Mouse (Mus musculus) thymus, postnatal 25 days (tissue): ENCODE measurements around the gene Draxin.

Experiments
- DNase-seq: peaks from one replicate; pipeline ENCODE4 v3.0.0; 2022

Draxin gene

DNA sequence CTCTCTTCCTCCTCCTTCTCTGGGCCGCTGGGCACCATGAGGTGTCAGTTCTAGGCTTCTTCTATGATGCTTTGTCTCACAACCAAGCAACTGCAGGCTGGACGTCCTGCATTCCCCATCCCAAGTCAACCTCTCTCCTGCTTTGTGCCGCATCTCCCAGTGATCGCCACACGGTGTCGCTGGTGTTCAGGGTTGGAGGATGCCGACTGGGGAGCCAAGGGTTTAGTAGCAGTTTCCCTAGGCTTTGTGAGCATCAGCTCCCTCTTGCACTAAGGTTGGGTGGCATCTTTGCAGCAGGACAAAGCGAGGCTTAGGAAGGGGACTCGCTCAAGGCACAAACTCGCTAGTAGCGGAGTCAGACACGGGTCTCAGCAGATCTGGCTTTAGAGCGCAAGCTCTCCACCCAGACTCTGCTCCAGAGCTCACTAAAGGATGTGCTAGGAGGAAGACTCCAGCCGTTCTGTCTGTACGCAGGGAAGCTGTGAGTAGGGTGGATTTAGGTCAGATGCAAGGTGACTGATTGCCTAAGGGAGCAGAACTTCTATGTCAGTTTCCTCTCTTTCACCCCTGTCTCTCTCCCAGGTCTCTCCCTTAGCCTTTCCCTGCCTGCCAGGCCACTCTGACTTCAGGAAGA lies 15.6 kb downstream of the Draxin start:
- peak; percentile 87 for DNase-seq

DNA sequence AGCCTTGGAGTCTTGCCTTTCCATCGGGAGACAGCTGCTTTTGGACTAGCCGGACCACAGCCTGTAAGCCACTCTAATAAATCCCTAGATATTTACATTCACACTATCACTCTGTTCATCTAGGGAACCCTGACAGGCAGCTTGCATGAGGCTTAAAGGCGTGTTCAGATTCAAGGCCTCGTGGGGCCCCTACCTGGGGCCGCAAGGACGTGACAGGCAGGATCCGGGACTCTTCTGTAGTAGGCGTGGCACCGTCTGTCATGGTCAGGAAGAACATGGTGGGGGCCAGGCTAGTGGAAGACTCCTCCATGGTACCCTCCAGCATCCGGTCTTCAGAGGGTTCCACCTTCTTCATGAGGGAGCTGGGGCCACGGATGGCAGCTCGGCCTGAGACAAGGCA lies 18.0 kb downstream of the Draxin start:
- DNase-seq: no peak

DNA sequence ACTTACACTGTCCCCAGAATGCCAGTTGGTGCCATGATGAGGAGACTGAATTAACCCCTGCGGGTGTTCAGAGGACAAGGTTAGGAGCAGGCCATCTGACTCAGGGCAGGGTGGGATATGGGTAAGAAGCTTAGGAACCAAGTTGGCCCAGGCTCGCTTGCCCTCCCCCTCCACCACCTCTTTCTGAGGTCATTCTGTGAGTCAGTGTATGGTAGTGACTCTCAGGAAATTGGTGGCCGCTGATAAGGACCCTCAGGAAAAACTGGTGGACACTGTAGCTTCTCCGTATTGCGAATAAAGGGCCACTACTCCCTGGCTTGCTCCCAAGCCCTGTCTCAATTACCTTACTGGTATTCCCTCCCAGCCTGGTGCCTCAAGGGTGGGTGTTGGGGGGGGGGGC lies 21.3 kb downstream of the Draxin start:
- DNase-seq: no peak

DNA sequence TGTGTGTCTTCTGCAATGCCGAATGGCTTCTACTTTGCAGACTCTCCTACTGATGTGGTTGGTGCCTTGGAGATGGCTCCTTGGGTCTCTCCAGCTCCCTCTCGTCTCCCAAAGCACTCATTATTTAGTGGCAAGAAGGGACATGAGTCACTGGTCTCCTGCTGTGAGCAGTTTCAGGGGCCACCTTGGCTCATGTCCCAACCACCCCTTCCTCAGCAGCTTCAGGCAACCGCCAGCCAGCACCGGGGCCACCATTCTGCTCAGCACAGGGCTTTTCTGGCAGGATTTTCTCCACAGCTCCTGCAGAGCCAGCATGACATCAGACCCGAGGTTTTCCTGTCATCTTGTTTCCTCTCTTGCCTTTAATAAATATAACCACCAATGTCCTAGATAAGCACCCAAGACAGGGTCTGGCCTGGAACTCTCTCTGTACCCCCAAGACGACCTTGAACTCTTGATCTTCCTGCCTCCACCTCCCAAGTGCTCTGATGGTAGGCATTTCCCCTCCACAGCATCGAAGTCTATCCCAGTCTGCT lies 21.9 kb downstream of the Draxin start:
- no peak for DNase-seq

DNA sequence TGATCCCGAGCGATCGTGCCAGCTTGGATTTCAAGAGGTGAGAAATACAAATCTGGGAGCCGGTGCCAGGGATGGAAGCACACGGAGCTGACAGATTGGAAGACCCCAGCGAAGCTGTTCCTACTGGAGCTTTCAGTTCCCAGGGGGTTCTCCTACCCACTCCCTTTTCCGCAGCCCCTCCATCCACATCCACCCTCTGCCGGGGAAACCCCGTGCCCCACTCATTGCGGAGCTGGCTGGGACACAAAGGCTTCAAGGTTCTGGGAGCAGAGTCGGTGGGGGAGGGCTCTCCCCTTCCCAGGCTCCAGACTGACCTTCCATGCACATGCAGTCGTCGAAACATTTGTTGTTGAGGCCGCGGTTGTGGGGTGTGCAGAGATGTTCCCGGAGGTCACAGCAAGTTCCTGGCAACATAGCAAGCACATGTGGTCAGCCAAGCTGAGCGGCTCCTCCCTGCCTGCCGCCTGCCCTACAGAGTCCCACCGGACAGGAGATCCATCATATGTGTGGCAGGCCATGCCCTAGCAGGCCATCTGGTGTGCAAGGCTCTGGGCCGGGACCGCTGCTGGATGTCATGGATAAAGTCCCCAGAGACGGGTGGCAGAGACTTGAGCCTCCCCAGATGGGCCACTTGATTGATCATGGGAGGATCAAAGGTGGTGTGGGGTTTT lies 22.7 kb downstream of the Draxin start:
- no peak for DNase-seq

DNA sequence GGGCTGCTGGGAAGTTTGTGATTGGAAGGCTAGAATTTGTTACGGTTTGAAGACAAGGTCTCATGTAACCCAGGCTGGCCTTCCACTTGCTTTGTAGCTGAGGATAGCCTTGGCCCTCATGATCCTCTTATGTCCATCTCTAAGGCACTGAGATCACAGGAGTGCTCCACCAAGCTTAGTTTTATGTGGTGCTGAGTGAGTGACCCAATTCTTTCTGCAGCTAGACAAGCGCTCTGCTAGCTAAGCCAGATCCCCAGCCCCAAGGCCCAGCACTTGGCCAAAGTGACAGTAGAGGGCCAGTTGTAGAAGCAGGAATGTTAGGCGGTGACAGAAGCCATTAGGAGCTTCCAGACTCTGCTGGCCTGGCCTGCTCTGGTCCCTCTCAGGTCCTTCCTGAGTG lies 26.4 kb downstream of the Draxin start:
- no peak for DNase-seq

DNA sequence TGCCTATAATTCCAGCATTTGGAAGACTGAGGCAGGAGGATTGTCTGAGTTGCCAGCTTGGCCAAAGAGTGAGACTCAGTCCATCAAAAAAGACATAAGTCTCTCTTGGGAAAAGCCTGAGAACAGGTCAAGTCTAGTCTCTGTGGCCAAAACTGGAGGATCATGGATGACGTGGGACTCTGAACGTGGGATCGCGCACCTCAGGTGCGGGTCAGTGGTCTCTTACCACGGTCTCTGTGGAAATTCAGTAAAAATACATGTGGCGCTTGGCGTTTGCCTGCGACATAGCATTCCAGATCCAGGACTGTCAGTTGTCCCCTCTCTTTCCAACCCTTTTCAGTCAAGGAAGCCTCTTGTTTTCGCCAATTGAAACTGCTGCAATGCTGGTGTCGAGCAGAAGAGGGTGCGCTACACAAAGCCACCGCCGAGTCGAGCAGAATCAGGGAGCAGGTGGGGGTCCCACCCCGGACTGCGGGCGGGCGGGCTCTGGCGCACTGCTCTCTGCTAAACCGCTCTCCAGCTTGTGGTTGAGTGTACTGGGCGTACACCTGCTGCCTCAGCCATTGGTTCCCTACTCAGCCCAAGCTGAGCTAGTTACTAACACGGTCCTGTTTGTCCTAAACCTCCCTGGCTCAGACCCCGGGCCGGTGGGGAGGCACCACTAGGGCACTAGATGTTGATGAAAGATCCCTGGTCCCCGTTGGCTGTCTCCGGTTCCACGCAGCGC lies 28.5 kb downstream of the Draxin start:
- peak; percentile 91 for DNase-seq

DNA sequence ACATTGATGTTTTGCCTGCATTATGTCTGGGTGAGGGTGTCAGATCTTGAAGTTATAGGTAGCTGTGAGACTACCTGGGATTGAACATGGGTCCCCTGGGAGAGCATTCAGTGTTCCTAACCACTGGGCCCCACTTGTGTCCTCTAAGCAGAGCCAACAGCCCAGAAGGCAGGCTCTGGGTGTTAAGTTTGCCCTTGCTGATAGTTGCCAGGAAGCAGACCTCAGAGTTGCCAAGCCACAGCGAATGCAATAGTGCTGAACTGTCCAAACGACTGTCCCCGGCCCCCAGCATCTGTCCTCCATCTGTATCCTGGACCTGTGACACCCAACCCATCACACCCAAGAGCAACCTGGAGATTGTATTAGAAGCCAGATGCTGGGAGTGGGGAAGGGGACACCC lies 31.8 kb downstream of the Draxin start:
- DNase-seq: no peak

DNA sequence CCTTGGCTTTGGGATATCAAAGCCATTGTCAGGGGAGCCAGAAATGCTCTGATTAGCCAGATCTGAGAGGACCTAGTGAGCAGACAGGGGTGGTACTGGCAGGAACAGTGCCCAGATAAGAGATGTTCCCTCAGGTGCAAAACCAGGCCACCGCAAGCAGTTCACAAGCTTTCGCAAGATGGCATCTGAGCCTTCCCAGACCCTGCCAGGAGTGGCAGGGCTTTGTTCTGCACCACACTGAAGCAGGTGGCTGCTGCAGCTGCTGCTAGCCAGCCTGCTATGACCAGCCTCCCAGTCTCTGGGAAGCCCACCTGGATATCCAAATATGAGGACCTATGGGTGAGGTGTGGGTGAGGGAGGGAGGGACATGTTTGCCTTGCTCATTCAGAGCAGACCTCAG lies 32.6 kb downstream of the Draxin start:
- DNase-seq: peak; percentile 78

DNA sequence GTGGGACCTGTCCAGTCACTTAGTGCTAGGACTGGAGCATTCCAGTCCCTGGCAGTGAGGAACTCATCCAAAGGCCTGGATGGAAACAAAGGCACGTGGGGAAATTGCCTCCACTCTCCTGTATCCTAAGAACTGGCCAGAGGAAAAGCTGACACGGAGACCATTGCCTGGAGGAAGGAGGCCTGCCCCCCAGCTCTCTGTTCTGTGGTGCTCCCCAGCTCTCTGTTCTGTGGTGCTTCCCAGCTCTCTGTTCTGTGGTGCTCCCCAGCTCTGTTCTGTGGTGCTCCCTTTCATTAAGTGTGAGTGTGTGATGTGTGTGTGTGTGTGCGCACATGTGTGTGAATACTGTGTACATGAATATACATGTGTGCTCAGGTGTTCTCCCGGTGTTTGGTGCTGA lies 35.4 kb downstream of the Draxin start:
- no peak for DNase-seq

DNA sequence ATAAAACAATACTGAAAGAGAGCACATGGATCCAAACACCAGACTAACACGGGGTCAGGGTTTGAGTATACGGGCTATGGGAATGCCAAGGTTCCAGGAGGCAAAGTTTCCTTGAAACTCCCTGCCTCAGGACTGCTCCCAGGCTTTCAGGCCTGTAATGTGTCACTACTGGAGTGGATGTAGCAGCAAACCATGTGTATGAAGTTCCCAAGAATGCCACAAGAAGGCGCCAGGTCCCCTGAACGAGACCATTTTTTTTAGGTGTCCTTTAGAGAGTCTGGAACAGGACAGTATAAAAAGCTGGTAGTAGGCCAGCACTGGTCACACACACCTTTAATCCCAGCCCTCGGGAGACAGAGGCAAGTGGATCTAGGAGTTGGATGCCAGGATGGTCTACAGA lies 36.3 kb downstream of the Draxin start:
- DNase-seq: no peak

DNA sequence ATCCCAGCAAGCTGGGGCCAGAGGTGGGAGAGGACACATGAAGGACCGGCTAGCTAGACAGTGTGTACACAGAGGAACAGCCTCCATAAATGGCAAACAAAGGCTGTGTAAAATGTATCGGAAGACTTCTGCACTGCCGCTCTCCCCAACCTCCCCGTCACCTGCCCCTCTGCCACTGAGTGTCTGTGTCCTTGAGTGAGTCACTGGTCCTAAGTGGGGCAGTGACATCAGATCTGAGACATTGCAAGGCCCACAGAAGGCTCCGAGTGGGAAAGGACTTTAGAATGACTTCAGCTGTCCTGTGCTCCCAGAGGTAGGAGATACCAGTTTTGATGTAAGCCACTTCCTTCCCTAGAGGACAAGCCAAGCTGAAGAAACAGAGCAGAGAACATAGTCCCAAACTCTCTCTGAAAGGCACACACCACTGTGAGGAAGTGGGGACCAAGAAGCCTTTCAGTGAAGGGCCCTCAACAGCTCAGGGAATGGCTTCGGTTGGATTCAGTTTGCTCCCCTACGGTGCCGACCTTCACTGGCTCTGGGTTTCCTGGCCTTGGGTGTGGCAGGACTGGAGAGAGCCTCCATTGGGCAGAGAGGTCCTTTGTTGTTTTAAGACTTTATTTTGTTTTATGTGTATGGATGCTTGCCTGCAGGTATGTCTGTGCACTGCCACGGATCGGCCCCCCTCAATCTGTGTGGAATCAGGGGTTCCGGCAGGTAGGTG lies 37.8 kb downstream of the Draxin start:
- DNase-seq: no peak

DNA sequence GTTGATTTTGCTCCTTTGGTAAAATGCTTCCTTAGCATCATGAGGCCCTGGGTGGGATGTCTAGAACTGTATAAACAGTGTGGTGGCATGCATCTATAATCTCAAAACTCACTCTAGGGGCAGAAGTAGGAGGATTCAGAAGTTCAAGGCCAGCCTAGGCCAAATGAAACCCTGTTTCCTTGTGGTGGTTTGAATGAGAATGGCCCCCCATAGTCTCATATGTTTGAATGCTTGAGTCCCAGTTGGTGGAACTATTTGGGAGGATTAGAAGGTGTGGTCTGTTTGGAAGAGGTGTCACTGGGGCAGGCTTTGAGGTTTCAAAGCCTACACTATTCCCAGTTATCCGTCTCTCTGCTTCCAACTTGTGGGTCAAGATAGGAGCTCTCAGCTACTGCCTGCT lies 39.3 kb downstream of the Draxin start:
- DNase-seq: no peak

DNA sequence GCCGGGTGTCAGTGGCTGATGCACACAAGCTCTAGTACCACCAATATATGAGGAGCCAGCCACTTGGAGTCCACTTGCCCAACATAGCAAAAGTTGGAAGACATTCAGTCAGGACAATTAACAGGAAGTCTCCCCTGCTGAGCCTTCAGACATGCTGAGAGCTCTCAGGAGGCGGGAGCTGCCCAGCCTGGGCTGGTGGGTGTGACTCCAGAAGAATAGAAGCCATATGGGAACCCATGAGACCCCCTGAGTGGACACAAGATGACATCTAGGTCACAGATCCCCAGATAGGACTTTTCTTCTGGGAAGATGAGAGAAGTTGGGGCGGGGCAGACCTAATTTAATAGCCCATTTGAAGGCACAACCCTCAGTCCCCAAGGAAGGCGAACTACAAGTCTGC lies 41.3 kb downstream of the Draxin start:
- DNase-seq: no peak

DNA sequence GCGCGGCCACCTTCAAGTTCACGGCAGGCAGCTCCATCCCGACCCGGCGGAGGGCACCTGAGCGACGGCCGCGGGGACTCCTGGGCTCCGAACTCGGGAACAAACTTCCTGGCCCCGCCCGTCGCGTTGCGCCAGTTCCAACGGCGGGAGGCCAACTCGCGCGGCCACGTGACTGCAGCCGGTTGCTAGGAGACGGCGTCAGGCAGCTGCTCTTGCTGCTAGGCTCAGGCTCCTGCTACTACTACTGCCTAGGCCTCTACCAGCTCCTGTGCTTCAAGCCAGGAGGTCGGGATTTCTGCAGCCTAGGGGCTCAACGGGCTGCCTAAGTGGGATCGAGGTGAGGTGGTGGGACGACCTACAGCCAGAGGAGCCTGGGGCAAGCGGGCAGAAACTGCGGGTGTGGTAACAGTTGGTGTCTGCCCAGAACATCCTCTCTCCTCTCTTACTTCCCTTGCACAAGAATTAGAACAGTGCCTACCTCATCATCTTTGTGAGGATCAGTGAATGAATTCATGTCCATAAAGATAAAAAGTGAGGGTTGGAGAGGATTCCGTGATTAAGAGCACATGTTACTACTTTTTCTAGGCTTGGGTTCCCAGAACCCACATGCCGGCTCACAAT lies 42.5 kb downstream of the Draxin start, which contains the start of gene Agtrap:
Gene Agtrap (minus strand): TSS at position 125 of the 621 bp plus-strand sequence.
- DNase-seq: peak; percentile 95

DNA sequence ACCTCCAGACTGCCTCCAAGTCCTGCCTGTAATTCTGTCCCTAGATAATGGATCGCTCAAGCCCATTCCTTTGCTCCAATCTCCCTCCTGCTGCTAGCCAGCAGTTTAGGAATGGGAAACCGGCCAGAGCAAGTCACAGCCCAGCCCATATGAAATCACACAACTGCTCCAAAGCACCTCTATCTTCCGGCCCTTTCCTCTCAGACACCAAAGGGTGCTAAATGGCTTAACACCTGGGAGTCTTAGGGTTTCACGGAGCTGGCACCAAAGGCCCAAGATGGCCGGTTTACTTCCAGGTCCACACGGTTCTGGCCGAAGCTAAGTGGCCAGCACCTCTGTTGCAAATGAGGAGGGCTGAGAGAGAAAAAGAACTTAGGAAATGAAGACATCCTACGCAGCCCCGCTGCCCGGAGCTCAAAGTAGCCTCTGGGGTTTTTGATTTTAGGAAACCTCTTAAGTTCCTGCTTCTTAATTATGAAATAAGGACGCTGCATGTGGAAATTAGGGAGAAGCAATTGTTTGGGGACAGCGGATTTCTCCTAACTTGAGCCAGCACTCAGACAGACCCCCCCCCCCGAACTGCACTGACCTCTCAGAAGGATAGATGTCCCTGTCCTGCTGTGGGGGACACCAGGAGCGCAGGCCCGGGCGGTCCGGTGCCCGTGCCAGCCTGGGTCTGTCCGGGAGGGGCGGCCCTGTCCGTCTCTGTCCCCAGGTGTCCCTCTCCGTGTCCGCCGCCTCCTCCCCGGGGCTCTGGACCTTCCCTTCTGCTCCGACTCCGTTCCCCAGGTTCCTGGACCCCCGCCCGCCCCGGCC lies 43.2 kb downstream of the Draxin start:
- peak; percentile 51 for DNase-seq

DNA sequence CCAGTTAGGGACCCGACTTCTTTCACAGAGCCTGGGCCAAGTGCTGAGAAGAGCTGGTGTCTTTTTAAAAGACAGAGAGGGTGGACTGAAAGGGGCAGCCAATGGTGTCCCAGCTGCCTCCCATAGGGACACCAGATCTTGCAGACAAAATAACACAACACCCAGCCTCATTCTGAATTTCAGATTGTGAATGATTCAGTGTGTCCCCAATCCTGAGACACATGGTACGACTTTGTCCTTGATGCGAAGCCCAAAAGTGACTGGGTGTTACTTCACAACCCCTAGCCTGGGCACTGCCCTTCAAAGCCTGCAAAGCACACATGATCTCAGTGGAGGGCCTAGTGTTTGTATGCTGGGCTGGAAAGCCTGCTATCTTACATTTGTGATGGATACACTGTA lies 44.6 kb downstream of the Draxin start:
- DNase-seq: no peak

DNA sequence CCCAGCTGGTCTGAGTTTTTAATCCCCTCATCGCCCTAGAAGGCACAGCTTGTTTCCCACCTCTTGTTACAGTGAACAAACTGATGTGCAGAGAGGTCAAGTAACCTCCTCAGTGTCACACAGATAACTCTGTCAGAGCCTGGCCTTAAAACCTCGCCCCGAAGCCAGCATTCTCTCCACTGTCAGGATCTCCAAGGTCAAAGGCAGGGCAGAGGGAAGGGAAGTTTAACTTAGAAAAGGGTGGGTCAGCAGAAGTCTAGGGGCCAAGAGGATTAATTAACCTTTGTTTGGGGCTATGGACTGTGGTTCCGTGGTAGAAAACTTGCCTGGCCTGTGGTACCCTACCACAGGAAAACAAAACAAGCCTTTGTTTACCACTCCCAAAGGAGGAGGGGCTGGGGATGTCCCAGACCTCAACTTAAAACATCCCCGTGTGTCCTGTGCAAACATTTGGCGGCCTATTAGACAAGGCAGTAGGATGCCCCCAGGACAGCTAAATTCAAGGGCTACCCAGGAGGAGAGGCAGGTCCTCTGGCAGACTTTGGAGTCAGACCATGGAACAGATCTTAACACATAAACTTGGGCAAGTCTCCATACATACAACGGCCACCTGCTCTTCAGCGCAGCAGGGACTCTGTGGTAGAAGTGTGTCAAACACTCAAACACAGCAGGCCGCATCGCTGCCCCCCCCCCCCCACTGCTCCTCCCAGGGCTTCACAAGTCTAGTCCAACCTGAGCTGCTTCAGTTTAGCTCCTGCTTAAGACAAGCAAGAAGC lies 45.2 kb downstream of the Draxin start:
- peak; percentile 66 for DNase-seq

DNA sequence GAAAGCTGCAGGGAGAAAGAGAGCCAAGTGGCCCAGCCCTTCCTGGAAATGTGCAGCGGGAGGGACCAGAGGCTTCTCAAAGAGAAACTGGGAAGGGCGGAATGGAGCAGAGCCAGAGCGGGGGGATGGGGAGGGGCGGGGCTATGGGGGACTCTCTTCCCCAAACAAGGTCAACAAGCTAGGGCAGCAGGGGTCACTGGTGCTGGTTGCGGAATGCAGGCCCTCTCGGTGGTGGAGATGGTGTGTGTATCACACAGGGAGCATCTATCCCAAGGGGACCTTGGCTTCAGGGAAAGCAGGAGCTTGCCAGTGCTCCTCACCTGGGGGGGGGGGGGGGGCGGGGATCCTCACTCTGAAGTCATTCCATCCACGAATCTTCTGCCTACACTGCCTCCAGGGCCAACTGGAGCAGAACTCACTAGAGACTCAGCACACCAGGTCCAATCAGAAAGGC lies 46.2 kb downstream of the Draxin start:
- no peak for DNase-seq

DNA sequence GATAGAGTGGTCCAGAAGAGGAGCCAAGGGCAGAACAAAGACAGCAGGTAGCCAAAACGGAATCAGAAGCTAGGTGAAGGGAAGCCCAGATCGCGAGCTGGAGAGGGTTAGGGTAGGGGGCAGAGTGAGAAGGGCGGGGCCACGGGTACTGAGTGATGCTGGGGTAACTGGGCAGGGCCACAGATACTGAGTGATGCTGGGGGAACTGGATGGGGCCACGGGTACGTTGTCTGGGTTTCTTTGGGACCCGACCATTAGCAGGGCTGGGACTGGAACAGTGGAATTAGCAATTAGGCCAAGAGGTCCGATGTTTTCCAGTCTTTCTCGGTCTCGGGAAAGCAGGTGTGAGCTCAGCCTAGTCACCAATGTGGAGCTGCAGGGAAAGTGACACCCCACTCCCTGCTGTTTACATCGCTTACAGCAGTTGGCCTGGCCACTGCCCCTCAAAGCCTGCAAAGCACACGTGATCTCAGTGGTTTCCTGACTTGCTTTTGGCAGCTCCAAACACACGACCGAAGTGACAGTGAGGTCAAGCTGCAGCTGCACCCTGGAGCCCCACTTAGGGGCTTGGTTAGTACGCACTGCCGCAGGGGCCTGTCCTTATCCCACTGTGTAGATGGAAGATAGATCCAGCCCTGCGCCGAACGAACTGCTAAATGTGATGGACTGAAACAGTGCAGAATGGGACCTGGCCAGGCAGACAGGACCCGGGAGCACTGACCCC lies 47.2 kb downstream of the Draxin start:
- DNase-seq: peak; percentile 70
